Mouse (Mus musculus): Measurements from ENCODE around the gene Dnaaf5. TPM values are rescaled to one million over a fixed set of nuclear protein-coding genes. Genes with fewer than 3 reads are reported as not detected.

Dnaaf5 gene
- polyA plus RNA-seq, 1 experiment from 2014 or later = 7.9 TPM

DNA sequence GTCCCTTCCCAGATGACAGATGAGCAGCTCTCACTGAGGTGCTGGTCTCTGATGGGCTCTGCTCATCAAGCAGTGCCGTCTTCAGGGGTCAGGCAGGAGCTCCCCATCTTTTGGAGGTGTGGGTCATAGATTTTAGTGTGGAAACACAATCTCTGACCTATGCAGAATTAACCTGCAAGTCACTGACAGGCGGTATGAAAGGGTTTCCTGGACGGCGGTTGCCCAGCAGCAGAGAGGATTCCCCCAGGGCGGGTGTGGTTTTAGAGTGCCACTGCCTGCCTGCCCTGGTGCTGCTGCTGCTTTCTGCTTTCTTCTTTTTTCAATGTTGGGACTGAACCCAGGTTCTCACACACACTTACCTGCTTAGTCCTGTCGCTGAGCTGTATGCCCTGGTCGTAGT, 56.5 kb downstream of the Dnaaf5 start:
- Histone ChIP-seq H3K36me3 (ENCODE audit: control insufficient read depth, insufficient read depth, low read length) (0 out of 2 replicates have a peak, but pooled peaks cover 19% of the 10 kb centered on the region), H3K4me3 (ENCODE audit: low read depth, low read length) (no peak overlapping the region), H3K27me3 (replicated peaks; ENCODE audit: control insufficient read depth, insufficient read depth, low read length) (no peaks in the 10 kb centered on the region), H3K9ac (ENCODE audit: low read length) (no peak overlapping the region), H3K9me3 (ENCODE audit: control insufficient read depth, low read length) (no peaks in the 10 kb centered on the region), H3K27ac (ENCODE audit: low read depth) (no peak overlapping the region), H3K4me2 (ENCODE audit: low read length) (no peak overlapping the region), H3K4me1 (replicated peaks; ENCODE audit: control insufficient read depth, insufficient read depth, low read length) (peaks cover 9% of the 10 kb centered on the region)
- WGBS = 65% methylated on average over 7 of the region's 7 CpGs
- DNase-seq (ENCODE audit: low spot score) (no peak), ATAC-seq (replicated peaks; ENCODE audit: low FRiP score, low TSS enrichment, low read depth) (no peak)

DNA sequence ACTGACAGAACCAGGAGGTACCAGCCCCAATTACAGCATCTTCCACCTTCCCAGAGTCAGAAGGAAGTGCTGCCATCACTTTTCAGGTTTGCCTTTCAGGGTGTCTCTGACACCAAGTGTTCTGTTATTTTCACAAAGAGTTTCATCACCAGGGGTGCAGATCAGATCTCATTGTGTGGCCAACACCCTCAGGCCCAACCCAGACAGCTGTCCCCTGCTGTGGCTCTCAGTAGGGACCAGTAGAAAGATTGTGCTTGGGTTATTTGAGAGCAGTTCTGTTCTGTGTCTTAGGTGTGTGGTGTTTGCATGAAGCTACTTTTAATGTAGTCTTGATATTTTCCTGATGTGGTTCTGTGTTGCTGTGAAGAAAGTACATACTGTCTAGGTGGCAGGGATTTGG, 58.2 kb downstream of the Dnaaf5 start:
- Histone ChIP-seq H3K4me3 (ENCODE audit: low read depth, low read length) (no peak overlapping the region), H3K27ac (ENCODE audit: low read depth) (no peak overlapping the region), H3K9me3 (ENCODE audit: control insufficient read depth, low read length) (no peaks in the 10 kb centered on the region), H3K4me1 (replicated peaks; ENCODE audit: control insufficient read depth, insufficient read depth, low read length) (0 out of 2 replicates have a peak, but pooled peaks cover 2% of the 10 kb centered on the region), H3K36me3 (ENCODE audit: control insufficient read depth, insufficient read depth, low read length) (0 out of 2 replicates have a peak, but pooled peaks cover 19% of the 10 kb centered on the region), H3K9ac (ENCODE audit: low read length) (no peak overlapping the region), H3K27me3 (replicated peaks; ENCODE audit: control insufficient read depth, insufficient read depth, low read length) (no peaks in the 10 kb centered on the region), H3K4me2 (ENCODE audit: low read length) (no peak overlapping the region)
- DNase-seq (ENCODE audit: low spot score) (no peak), ATAC-seq (replicated peaks; ENCODE audit: low FRiP score, low TSS enrichment, low read depth) (no peak)

DNA sequence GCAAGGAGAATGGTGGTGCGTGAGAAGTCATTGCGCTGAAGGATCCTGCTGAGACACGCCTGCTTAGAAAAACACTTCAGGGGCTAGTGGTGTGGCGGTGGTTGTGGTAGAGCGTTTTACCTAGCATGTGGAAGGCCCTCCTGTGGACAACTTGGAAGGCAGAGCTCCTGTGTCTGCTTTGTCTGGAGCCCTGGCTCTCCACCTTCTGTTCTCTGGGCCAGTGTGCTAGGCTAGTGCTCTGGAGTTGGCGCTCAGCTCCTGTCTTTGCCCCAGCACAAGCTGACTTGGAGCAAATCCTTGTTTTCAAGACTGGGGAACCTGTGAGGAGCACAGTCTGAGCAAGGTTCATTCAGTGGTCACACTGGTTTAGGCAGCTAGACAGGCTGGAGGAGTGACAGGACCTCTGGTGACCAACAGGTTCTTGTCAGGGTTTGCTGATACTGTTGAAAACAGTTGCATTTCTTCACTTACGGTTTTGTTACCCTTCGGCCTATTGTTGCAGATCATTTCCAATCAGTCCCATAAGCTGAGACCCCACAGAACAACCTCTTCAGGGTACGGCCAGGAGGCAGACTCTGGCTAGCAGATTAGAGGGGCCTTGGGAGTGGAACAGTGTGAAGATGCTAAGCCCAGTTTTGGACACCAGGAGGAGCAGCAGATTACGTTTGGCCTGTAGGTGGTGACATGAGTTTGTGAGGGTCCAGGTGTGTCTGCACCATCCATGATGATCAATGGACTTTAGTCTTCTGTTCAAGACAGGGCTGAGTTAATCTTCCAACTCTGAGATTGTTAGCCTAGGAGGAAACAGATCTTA, 59.1 kb downstream of the Dnaaf5 start:
- Histone ChIP-seq H3K9me3 (ENCODE audit: control insufficient read depth, low read length) (no peaks in the 10 kb centered on the region), H3K27me3 (replicated peaks; ENCODE audit: control insufficient read depth, insufficient read depth, low read length) (no peaks in the 10 kb centered on the region), H3K9ac (ENCODE audit: low read length) (no peak overlapping the region), H3K4me2 (ENCODE audit: low read length) (no peak overlapping the region), H3K27ac (ENCODE audit: low read depth) (no peak overlapping the region), H3K4me1 (replicated peaks; ENCODE audit: control insufficient read depth, insufficient read depth, low read length) (0 out of 2 replicates have a peak, but pooled peaks cover 2% of the 10 kb centered on the region), H3K36me3 (ENCODE audit: control insufficient read depth, insufficient read depth, low read length) (0 out of 2 replicates have a peak, but pooled peaks cover 15% of the 10 kb centered on the region), H3K4me3 (ENCODE audit: low read depth, low read length) (no peak overlapping the region)
- DNase-seq (ENCODE audit: low spot score) = no peak
- WGBS = 89% methylated on average over 10 of the region's 10 CpGs
- no peak for ATAC-seq (replicated peaks; ENCODE audit: low FRiP score, low TSS enrichment, low read depth)

DNA sequence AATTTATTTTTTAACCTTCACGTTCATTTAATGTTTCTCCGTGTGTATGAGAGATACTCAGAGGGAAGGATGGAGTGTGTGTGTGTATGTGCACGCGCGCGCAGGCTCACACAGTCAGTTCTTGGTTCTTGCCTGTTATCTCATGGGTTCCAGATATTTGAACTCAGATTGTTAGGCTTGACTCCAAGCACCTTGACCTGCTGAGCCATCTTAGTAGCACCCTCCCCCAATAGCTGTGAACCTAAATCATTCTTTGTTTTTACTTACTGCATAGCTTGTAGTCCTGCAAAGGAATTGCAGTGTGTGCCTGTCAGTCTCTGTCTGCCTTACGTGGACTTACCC, 59.6 kb downstream of the Dnaaf5 start:
- WGBS = 84% methylated on average over 7 of the region's 7 CpGs
- H3K4me1 ChIP-seq (replicated peaks; ENCODE audit: control insufficient read depth, insufficient read depth, low read length) = 0 out of 2 replicates have a peak, but pooled peaks cover 2% of the 10 kb centered on the region
- no peak overlapping the region for H3K4me2 ChIP-seq (ENCODE audit: low read length)
- H3K27me3 ChIP-seq (replicated peaks; ENCODE audit: control insufficient read depth, insufficient read depth, low read length) = no peaks in the 10 kb centered on the region
- DNase-seq (ENCODE audit: low spot score) = no peak
- no peak overlapping the region for H3K4me3 ChIP-seq (ENCODE audit: low read depth, low read length)
- no peak overlapping the region for H3K9ac ChIP-seq (ENCODE audit: low read length)
- no peak overlapping the region for H3K27ac ChIP-seq (ENCODE audit: low read depth)
- ATAC-seq (replicated peaks; ENCODE audit: low FRiP score, low TSS enrichment, low read depth) = no peak
- 0 out of 2 replicates have a peak, but pooled peaks cover 15% of the 10 kb centered on the region for H3K36me3 ChIP-seq (ENCODE audit: control insufficient read depth, insufficient read depth, low read length)
- H3K9me3 ChIP-seq (ENCODE audit: control insufficient read depth, low read length) = no peaks in the 10 kb centered on the region

DNA sequence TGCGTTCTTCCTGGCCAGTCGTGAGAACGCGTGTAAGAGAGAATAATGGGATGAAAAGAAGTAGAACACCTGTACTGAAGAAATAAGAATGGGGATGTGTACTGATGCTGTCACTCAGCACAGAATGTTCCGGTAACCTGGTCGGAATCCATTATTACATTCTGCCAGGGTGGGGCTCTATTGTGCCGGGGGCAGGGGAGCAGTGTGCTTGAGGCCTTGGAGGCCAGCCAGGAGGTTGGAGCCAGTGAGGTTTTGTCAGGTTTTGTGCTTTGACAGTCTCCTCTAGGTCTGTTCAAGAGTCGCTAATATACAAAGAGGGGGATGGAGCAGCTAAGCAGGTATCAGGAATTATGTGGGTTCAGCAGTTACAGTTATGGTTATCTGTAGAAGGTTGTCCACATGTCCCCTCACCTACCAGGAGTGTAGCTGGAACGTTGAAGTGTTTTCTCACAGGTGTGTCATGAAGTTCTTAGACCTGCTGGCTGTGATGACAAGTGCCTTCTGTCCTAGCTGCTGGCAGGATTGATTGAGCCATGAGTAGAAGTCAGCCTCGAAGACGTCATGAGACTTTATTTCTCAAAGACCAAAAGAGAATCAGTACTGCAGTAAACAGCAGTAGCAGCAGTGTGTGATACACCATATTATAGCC, 61.8 kb downstream of the Dnaaf5 start:
- H3K4me3 ChIP-seq (ENCODE audit: low read depth, low read length) = no peak overlapping the region
- WGBS = 79% methylated on average over 11 of the region's 11 CpGs
- no peak for ATAC-seq (replicated peaks; ENCODE audit: low FRiP score, low TSS enrichment, low read depth)

DNA sequence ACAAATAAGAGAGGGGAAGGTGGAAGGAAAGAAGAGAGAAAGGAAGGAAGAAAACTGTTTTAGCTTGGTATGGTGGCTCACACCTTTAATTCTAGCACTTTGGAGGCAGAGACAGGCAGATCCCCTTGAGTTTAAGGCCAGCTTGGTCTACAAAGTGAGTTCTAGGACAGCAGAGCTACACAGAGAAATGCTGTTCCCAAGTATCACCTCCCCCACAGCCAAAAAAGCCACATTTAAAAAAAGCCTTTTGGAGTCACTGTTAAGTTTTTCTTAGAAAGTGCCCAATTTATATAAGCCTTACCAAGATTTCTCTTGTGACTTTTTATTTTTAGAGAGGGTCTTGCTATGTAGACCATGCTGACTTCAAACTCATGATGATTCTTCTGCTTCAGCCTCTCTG, 64.3 kb downstream of the Dnaaf5 start:
- Histone ChIP-seq H3K9me3 (ENCODE audit: control insufficient read depth, low read length) (no peaks in the 10 kb centered on the region), H3K4me2 (ENCODE audit: low read length) (no peak overlapping the region), H3K27me3 (replicated peaks; ENCODE audit: control insufficient read depth, insufficient read depth, low read length) (no peaks in the 10 kb centered on the region), H3K36me3 (ENCODE audit: control insufficient read depth, insufficient read depth, low read length) (peaks cover 27% of the 10 kb centered on the region), H3K4me1 (replicated peaks; ENCODE audit: control insufficient read depth, insufficient read depth, low read length) (0 out of 2 replicates have a peak, but pooled peaks cover 2% of the 10 kb centered on the region), H3K9ac (ENCODE audit: low read length) (no peak overlapping the region), H3K4me3 (ENCODE audit: low read depth, low read length) (no peak overlapping the region), H3K27ac (ENCODE audit: low read depth) (no peak overlapping the region)
- ATAC-seq (replicated peaks; ENCODE audit: low FRiP score, low TSS enrichment, low read depth) (no peak), DNase-seq (ENCODE audit: low spot score) (no peak)

More for the DNA sequence above, 61.8 kb downstream of the Dnaaf5 start:
- Histone ChIP-seq H3K27me3 (replicated peaks; ENCODE audit: control insufficient read depth, insufficient read depth, low read length) (no peaks in the 10 kb centered on the region), H3K9ac (ENCODE audit: low read length) (no peak overlapping the region), H3K36me3 (ENCODE audit: control insufficient read depth, insufficient read depth, low read length) (peaks cover 29% of the 10 kb centered on the region), H3K4me2 (ENCODE audit: low read length) (no peak overlapping the region), H3K27ac (ENCODE audit: low read depth) (no peak overlapping the region), H3K4me1 (replicated peaks; ENCODE audit: control insufficient read depth, insufficient read depth, low read length) (0 out of 2 replicates have a peak, but pooled peaks cover 2% of the 10 kb centered on the region), H3K9me3 (ENCODE audit: control insufficient read depth, low read length) (no peaks in the 10 kb centered on the region)
- DNase-seq (ENCODE audit: low spot score) = no peak

DNA sequence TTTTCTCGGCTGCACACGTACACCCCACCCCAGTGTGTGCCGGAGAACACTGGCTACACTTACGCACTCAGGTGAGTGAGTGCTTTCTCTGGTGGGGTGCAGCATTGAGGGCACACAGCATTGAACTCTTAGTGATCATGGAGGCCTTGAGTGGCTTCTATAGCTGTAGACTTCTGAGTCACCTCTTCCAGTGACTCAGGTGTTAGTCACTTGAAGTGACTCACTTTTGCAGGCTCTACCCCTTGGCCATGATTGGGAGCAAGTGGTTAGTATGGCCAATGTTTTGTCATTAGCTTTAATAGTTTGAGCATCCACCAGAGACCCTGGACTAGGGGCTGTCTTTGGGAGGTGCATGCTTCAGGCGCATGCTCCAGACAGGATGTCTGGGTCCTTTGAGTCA, 65.2 kb downstream of the Dnaaf5 start:
- WGBS = 95% methylated on average over 5 of the region's 5 CpGs

DNA sequence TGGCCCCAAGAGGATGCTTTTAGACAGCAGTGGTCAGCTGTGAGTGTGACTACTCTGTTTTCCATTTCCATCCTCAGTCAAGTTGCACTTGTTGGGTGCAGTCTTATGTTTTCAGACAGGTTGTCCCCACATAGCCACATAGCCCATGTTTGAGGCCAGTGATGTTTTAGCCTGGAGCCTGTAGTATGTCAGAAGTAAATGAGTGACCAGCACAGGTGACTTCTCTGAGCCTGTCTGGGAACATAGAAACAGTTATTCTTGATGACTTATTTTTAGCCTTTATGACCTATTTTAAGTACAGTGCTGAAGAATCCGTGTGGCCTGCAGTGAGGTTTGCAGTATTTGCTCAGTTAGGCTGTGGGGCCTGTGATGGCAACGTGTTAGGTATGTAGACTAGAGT, 66.1 kb downstream of the Dnaaf5 start:
- Histone ChIP-seq H3K4me1 (replicated peaks; ENCODE audit: control insufficient read depth, insufficient read depth, low read length) (0 out of 2 replicates have a peak, but pooled peaks cover 2% of the 10 kb centered on the region), H3K36me3 (ENCODE audit: control insufficient read depth, insufficient read depth, low read length) (peaks cover 29% of the 10 kb centered on the region), H3K4me3 (ENCODE audit: low read depth, low read length) (no peak overlapping the region), H3K9me3 (ENCODE audit: control insufficient read depth, low read length) (no peaks in the 10 kb centered on the region), H3K4me2 (ENCODE audit: low read length) (no peak overlapping the region), H3K27me3 (replicated peaks; ENCODE audit: control insufficient read depth, insufficient read depth, low read length) (no peaks in the 10 kb centered on the region), H3K27ac (ENCODE audit: low read depth) (no peak overlapping the region), H3K9ac (ENCODE audit: low read length) (no peak overlapping the region)
- no peak for ATAC-seq (replicated peaks; ENCODE audit: low FRiP score, low TSS enrichment, low read depth)
- DNase-seq (ENCODE audit: low spot score) = no peak
- WGBS = 87% methylated on average over 2 of the region's 2 CpGs

More for the DNA sequence above, 65.2 kb downstream of the Dnaaf5 start:
- DNase-seq (ENCODE audit: low spot score) = no peak
- Histone ChIP-seq H3K36me3 (ENCODE audit: control insufficient read depth, insufficient read depth, low read length) (peaks cover 27% of the 10 kb centered on the region), H3K27ac (ENCODE audit: low read depth) (no peak overlapping the region), H3K4me3 (ENCODE audit: low read depth, low read length) (no peak overlapping the region), H3K27me3 (replicated peaks; ENCODE audit: control insufficient read depth, insufficient read depth, low read length) (no peaks in the 10 kb centered on the region), H3K9me3 (ENCODE audit: control insufficient read depth, low read length) (no peaks in the 10 kb centered on the region), H3K4me2 (ENCODE audit: low read length) (no peak overlapping the region), H3K4me1 (replicated peaks; ENCODE audit: control insufficient read depth, insufficient read depth, low read length) (0 out of 2 replicates have a peak, but pooled peaks cover 2% of the 10 kb centered on the region), H3K9ac (ENCODE audit: low read length) (no peak overlapping the region)
- no peak for ATAC-seq (replicated peaks; ENCODE audit: low FRiP score, low TSS enrichment, low read depth)
